Mouse (Mus musculus) heart, embryonic 15.5 days (tissue): ENCODE results near the gene Nbas. TPM values are rescaled to one million over a fixed set of nuclear protein-coding genes. Genes with fewer than 3 reads are reported as not detected.

ENCODE experiments used
- ATAC-seq: fragments of 200-750 bp; cut with Nextera tagmentation; replicated peaks from 2 replicates; pipeline ENCODE4 v1.8.0; 2017; ENCODE audit warnings: low read depth, moderate TSS enrichment; ENCODE audit not compliant: insufficient number of reproducible peaks, insufficient read depth, low FRiP score
- H3K27ac ChIP-seq: fragments of 300-500 bp; sonication (generic); 2 replicates; pipeline ENCODE4 v1.5.1; 2015; ENCODE audit warnings: mild to moderate bottlenecking, inconsistent platforms
- H3K27me3 ChIP-seq: fragments of 300-500 bp; sonication (generic); 2 replicates; pipeline ENCODE4 v1.6.1; 2015; ENCODE audit warnings: inconsistent platforms
- H3K36me3 ChIP-seq: fragments of 300-500 bp; sonication (generic); 2 replicates; pipeline ENCODE4 v1.6.1; 2015; ENCODE audit warnings: mild to moderate bottlenecking, inconsistent platforms
- H3K4me1 ChIP-seq: fragments of 300-500 bp; sonication (generic); replicated peaks from 2 replicates; pipeline ENCODE4 v1.6.1; 2015; ENCODE audit warnings: inconsistent platforms
- H3K4me2 ChIP-seq: fragments of 300-500 bp; sonication (generic); 2 replicates; pipeline ENCODE4 v1.6.1; 2015; ENCODE audit warnings: inconsistent platforms, mild to moderate bottlenecking, moderate library complexity
- H3K4me3 ChIP-seq: fragments of 300-500 bp; sonication (generic); 2 replicates; pipeline ENCODE4 v1.5.1; 2015; ENCODE audit warnings: mild to moderate bottlenecking, inconsistent platforms
- H3K9ac ChIP-seq: fragments of 300-500 bp; sonication (generic); 2 replicates; pipeline ENCODE4 v1.6.1; 2015; ENCODE audit warnings: mild to moderate bottlenecking, inconsistent platforms
- H3K9me3 ChIP-seq: fragments of 300-500 bp; sonication (generic); replicated peaks from 2 replicates; pipeline ENCODE4 v1.6.1; 2016; ENCODE audit warnings: inconsistent platforms
- WGBS: fragments of 180-500 bp; shearing (Covaris S2); methylation state at CpG from one replicate; pipeline ENCODE4 v1.1.7; 2015; ENCODE audit warnings: mixed read lengths; 5-methylcytosine and 5-hydroxymethylcytosine counted together
- polyA plus RNA-seq: library from polyadenylated mRNA; unstranded; fragments of >200 nt; fragmentation: Nextera tagmentation; extraction: Ambion mirVana; gene quantifications from 2 replicates; pipeline ENCODE4 v1.2.1, GENCODE M21; 2015

Nbas gene
- polyA plus RNA-seq, 1 experiment from 2014 or later = 5.7 TPM

DNA sequence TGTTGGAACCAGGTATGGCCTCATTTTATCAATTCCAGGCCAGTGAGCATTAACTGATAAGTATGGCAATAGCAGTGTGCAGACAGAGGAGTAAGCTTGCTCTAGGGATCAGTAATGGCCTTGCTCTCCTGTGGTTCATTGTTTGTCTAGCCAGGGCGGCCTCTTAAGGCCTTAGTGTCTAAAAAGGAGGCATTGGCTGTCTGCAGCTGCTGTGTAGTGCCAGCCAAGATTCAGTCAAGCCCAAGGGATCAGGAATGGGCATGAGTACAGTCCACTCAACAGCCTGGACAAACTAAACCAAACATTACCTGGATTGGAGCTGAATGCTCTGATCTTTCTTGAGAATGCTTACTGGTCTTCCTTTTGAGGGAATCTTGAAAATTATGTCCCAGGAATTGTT lies 120.7 kb downstream of the Nbas start:
- Histone ChIP-seq H3K9me3 (no peaks in the 10 kb centered on the region), H3K4me2 (no peak overlapping the region), H3K27ac (no peak overlapping the region), H3K4me1 (no peaks in the 10 kb centered on the region), H3K9ac (no peak overlapping the region), H3K36me3 (peaks cover 3% of the 10 kb centered on the region; the same call in 1 of the 2 replicates), H3K4me3 (no peak overlapping the region), H3K27me3 (no peaks in the 10 kb centered on the region)
- 71% methylated on average over 1 of the region's 1 CpGs for WGBS
- ATAC-seq = no peak

DNA sequence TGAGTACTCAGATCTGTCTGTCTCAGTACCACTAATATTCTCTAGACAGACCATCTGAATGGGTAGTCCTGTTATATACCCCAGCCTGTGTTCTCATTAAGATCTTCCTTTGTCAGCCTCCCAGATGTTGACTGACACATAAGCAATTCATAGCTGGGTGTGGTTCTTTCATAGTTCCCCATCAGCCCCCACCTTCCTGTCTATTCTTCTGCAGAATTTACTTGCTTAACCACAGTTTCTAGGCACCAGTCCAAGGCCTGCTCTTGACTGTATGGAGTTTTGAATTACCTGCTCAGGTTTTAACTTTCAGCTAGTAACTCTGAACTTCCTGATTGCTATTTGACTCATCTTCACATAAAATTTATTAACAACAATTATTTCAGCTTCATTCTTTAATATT lies 141.3 kb downstream of the Nbas start:
- no peak overlapping the region for H3K4me2 ChIP-seq
- no peaks in the 10 kb centered on the region for H3K4me1 ChIP-seq
- no peak overlapping the region for H3K27ac ChIP-seq
- peaks cover 3% of the 10 kb centered on the region; the same call in 1 of the 2 replicates for H3K36me3 ChIP-seq
- no peaks in the 10 kb centered on the region for H3K9me3 ChIP-seq
- no peaks in the 10 kb centered on the region for H3K27me3 ChIP-seq
- H3K4me3 ChIP-seq = no peak overlapping the region
- H3K9ac ChIP-seq = no peak overlapping the region
- no peak for ATAC-seq

DNA sequence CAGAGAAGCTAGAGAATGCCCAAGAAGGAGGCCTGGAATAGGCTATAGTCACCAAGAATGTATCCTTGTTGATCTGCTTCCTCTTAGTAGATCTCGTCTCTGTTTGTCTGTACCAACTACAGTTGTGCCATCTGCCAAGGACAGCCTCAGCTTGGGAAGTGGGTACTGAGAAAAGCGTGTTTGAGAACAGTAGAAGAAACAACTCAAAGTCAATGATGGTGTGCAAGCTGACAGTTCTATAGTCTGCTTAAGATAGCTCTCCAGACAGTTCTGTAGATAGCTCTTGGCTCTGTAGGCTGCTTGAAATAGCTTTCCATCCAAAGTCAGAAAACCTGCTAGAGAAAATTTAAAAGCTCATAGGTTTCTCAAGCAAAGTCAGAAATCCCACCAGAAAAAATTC lies 149.7 kb downstream of the Nbas start:
- Histone ChIP-seq H3K27me3 (no peaks in the 10 kb centered on the region), H3K9ac (no peak overlapping the region), H3K36me3 (peaks cover 6% of the 10 kb centered on the region), H3K9me3 (no peaks in the 10 kb centered on the region), H3K4me1 (no peaks in the 10 kb centered on the region), H3K4me2 (no peak overlapping the region), H3K27ac (no peak overlapping the region), H3K4me3 (no peak overlapping the region)
- ATAC-seq = no peak
- 83% methylated on average over 2 of the region's 2 CpGs for WGBS

DNA sequence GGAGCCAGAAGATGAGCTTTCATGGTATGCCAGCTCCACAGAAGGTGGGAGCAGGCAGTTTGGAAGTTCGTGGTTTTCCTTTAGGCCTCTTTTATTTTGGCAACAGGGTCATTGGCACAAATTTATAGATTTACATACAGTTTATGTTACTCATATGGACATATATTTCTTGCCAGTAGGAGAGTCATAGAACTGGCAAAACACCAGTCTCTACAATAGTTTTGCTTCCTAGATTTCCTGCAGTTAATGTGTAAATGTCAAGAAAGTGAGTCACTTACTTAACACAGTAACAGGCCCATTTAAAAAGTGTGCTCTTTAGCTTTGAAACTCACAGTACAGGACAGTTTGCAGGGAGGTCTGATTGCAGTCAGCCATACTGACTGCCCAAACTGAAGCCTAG lies 161.3 kb downstream of the Nbas start:
- H3K4me1 ChIP-seq = no peaks in the 10 kb centered on the region
- H3K9ac ChIP-seq = no peak overlapping the region
- H3K9me3 ChIP-seq = no peaks in the 10 kb centered on the region
- ATAC-seq = no peak
- H3K36me3 ChIP-seq = peaks cover 4% of the 10 kb centered on the region; the same call in 1 of the 2 replicates
- no peaks in the 10 kb centered on the region for H3K27me3 ChIP-seq
- H3K27ac ChIP-seq = no peak overlapping the region
- no peak overlapping the region for H3K4me3 ChIP-seq
- no peak overlapping the region for H3K4me2 ChIP-seq
- 65% methylated on average over 1 of the region's 1 CpGs for WGBS

DNA sequence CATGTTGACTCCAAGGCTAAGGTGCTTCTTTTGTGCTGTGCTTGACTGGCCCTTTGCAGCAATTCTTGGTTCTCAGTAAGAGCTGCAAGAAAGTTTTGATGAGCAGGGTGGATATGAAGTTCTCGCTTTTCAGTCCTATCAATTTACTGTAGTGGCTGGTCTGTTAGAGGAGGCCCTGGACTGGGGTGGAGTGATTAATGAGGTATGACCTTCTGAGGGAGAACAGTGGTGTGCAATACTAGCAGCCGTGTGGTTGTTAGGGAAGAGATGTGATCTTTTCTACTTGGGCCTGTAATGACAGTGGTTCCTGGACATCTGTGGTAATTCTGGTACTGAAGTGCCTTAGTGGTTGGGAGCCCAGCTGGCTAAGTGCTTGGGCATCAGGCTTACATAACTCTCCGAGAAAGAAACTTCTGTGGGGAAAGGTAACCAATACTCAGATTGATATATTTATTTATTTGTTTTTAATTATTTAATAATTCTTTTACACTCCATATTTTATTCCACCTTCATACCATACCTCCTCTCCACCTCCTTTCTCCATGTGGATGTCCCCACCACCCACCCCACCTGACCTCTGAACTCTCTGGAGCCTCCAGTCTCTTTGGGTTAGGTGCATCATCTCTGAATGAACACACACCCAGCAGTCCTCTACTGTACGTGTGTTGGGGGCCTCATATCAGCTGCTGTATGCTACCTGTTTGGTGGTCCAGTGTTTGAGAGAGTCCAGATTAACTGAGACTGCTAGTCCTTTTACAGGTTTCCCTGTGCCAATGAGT lies 175.9 kb downstream of the Nbas start:
- Histone ChIP-seq H3K9me3 (no peaks in the 10 kb centered on the region), H3K4me1 (no peaks in the 10 kb centered on the region; the same call in 1 of the 2 replicates), H3K9ac (no peak overlapping the region), H3K4me2 (no peak overlapping the region), H3K36me3 (no peaks in the 10 kb centered on the region), H3K27me3 (no peaks in the 10 kb centered on the region), H3K4me3 (no peak overlapping the region), H3K27ac (no peak overlapping the region)
- 74% methylated on average over 4 of the region's 4 CpGs for WGBS
- no peak for ATAC-seq

DNA sequence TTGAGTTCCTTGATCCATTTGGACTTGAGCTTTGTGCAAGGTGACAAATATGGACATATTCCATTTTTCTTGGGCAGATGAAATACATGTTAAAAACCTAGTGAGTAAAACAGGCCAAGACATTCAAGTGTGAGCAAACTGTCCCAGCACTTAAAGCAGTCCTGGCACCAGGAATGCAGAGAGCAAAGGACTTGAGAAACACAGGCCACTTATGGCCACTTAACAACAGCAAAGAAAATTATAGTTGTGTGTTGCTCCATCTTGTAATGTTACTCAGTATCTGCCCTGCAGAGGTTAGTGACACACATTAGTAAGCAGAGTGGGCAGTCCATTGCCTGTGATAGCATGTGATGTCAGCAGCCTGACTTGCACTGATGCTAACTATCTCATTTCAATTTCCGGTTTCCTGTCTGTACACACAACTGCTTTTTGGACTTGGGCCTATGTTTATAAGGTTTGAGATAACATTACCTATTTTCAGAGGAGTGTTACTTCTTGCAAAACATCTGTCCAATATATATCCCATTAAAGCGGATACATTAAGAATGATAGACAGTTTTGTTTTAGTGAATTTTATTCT lies 176.6 kb downstream of the Nbas start:
- H3K9ac ChIP-seq = no peak overlapping the region
- ATAC-seq = no peak
- H3K27ac ChIP-seq = no peak overlapping the region
- H3K4me3 ChIP-seq = no peak overlapping the region
- 63% methylated on average over 2 of the region's 2 CpGs for WGBS
- no peaks in the 10 kb centered on the region for H3K27me3 ChIP-seq
- no peaks in the 10 kb centered on the region; the same call in 1 of the 2 replicates for H3K4me1 ChIP-seq
- H3K4me2 ChIP-seq = no peak overlapping the region
- H3K9me3 ChIP-seq = no peaks in the 10 kb centered on the region
- H3K36me3 ChIP-seq = no peaks in the 10 kb centered on the region

DNA sequence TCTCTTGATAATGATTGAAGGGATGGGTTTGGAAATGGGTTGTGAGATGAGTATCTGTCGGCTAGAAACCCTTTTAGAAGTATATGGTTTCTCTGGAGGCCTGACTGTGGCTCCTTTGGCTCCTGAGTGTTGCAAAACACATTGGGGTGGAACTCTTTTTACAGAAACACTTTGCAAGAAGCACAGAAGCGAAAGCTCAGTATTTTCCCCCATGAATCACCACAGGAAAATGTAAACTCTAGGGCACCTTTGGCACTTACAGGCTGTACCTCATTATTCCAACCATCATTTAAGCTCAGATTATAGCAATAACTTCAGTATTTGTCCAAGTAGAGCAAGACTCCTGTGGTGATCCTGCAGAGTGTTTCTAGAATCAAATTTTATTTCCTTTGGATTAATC lies 180.0 kb downstream of the Nbas start:
- WGBS = 72% methylated on average over 2 of the region's 2 CpGs
- ATAC-seq = no peak
- Histone ChIP-seq H3K9ac (no peak overlapping the region), H3K27ac (no peak overlapping the region), H3K9me3 (no peaks in the 10 kb centered on the region), H3K4me3 (no peak overlapping the region), H3K27me3 (no peaks in the 10 kb centered on the region), H3K4me2 (no peak overlapping the region), H3K4me1 (no peaks in the 10 kb centered on the region; the same call in 1 of the 2 replicates), H3K36me3 (no peaks in the 10 kb centered on the region)

DNA sequence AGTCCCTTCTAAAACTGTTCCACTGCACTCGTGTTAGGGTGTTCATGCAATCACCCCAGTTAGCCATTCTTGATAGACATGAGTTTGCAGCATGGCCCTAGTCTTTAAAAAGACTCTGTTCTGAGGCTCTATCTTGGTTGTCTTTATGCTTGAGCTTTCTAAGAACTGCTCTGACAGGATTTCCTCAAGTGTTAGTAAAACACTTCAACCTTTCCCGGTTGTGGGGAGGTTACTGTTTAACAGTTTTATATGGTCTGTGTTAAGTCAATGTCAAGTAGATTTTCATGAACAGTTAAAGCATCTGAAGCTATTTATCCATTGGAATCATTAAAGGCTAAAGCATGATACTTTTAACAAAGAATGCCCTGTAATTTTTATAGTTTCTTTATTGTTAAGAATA lies 183.1 kb downstream of the Nbas start:
- Histone ChIP-seq H3K4me2 (no peak overlapping the region), H3K27me3 (no peaks in the 10 kb centered on the region), H3K9ac (no peak overlapping the region), H3K4me3 (no peak overlapping the region), H3K36me3 (no peaks in the 10 kb centered on the region), H3K9me3 (no peaks in the 10 kb centered on the region), H3K27ac (no peak overlapping the region), H3K4me1 (no peaks in the 10 kb centered on the region)
- 73% methylated on average over 2 of the region's 2 CpGs for WGBS
- no peak for ATAC-seq

DNA sequence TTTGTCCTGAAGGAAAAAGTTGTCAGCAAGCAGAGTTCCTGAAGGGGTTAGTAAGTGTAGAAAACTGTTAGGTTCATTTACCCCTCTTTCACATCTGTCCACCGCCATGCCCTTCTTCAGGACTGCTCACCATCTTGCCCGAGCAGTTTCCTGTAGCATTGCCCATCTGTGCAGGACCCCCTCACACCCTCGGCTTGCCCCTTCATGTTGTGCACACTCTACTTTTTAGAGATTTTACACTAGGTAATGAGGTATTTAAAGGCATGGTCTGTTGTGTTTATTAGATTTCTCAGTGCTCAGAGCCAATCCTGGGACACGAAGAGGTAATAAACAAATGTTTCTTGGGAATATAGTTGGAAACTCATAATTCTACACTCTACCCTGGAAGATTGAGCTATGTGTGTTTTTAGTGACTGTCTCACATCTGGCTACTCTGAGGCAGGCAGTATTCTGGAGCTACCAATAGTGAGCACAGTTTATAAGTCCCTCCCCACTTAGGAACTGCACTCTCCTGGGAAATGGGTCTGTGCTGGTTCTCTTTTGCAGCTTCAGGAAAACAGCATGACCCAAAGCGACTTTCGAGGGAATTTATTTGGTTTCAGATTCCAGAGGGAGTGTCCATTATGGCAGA lies 191.4 kb downstream of the Nbas start:
- no peak for ATAC-seq
- H3K27ac ChIP-seq = no peak overlapping the region
- H3K27me3 ChIP-seq = no peaks in the 10 kb centered on the region
- no peak overlapping the region for H3K4me3 ChIP-seq
- no peaks in the 10 kb centered on the region; the same call in 1 of the 2 replicates for H3K4me1 ChIP-seq
- no peak overlapping the region for H3K9ac ChIP-seq
- no peaks in the 10 kb centered on the region for H3K9me3 ChIP-seq
- H3K4me2 ChIP-seq = no peak overlapping the region
- no peaks in the 10 kb centered on the region for H3K36me3 ChIP-seq
- WGBS = 78% methylated on average over 6 of the region's 6 CpGs

DNA sequence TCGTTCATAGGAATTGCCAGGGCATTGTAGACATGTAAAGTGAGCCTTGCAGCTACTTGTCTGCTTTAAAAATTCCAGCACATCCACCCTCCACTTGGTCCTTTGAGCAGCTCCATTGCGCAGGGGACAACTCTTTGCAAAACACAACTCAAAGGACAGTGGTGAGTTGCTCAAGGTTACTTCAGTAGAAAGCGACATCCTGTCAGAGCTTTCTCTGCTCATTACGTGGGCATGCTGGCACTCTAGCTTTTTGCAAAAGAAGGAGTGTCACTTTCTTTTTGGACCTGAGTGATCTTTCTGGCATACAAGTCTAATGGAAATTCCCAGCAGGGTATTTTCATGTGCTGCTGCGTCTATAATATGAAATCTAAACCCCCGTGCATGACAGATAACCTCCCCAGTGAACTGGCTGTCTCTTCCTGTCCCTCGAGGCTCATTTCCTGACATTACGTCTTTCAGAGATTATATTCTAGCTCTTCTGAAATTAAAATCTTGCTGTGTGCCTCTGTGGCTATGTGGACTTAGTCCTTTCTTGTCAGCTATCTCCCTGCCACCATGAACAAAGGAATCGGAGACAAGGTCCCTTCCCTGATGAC lies 192.7 kb downstream of the Nbas start:
- Histone ChIP-seq H3K27me3 (no peaks in the 10 kb centered on the region), H3K27ac (no peak overlapping the region), H3K4me2 (no peak overlapping the region), H3K9ac (no peak overlapping the region), H3K36me3 (no peaks in the 10 kb centered on the region), H3K9me3 (no peaks in the 10 kb centered on the region), H3K4me1 (no peaks in the 10 kb centered on the region; the same call in 1 of the 2 replicates), H3K4me3 (no peak overlapping the region)
- 59% methylated on average over 9 of the region's 9 CpGs for WGBS
- no peak for ATAC-seq

DNA sequence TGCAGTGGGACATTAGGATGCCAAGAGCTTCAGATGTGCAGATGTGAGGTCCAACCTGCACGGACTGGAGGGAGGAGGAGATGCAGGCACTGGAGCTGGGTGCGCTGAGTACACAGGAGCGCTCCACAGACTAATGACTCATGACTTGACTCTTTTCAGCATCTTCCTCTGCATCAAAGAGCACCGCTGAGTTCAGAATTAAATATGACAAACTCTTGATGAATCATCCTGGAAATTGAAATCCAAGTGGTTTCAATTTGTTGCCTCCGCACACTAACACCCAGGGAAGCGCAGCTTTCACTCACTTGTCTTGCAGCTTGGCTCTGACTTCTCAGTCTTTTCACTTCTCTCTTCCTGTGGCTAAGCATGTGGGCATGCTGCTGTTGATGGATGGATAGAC lies 193.5 kb downstream of the Nbas start:
- Histone ChIP-seq H3K4me2 (no peak overlapping the region), H3K9me3 (no peaks in the 10 kb centered on the region), H3K27me3 (no peaks in the 10 kb centered on the region), H3K36me3 (no peaks in the 10 kb centered on the region), H3K4me3 (no peak overlapping the region), H3K4me1 (no peaks in the 10 kb centered on the region; the same call in 1 of the 2 replicates), H3K9ac (no peak overlapping the region), H3K27ac (no peak overlapping the region)
- 88% methylated on average over 6 of the region's 6 CpGs for WGBS
- no peak for ATAC-seq
